Mouse (Mus musculus) urinary bladder, postnatal 25 days (tissue): ENCODE data around the gene Phf20.

Source experiments
- DNase-seq: peaks from one replicate; pipeline ENCODE4 v3.0.0; 2022; ENCODE audit warnings: low spot score

Gene Phf20

GRCm38 (mm10) chr2:156272553-156272952 lies 76.3 kb downstream of the Phf20 start:
- DNase-seq: no peak

- DNase-seq: peak; percentile 62
Measured at GRCm38 (mm10) chr2:156278226-156279017, 82.2 kb downstream of the Phf20 start.

- DNase-seq: no peak
Measured at GRCm38 (mm10) chr2:156281227-156281626, 85.0 kb downstream of the Phf20 start.

GRCm38 (mm10) chr2:156285161-156285560 lies 88.9 kb downstream of the Phf20 start:
- DNase-seq: no peak

GRCm38 (mm10) chr2:156286733-156287132 lies 90.5 kb downstream of the Phf20 start:
- no peak for DNase-seq

- no peak for DNase-seq
Measured at GRCm38 (mm10) chr2:156288222-156288621, 92.0 kb downstream of the Phf20 start.

GRCm38 (mm10) chr2:156289552-156290160 lies 93.4 kb downstream of the Phf20 start:
- no peak for DNase-seq

GRCm38 (mm10) chr2:156291998-156292397 lies 95.7 kb downstream of the Phf20 start:
- DNase-seq: no peak

- no peak for DNase-seq
Measured at GRCm38 (mm10) chr2:156295601-156296063, 99.4 kb downstream of the Phf20 start.

- no peak for DNase-seq
Measured at GRCm38 (mm10) chr2:156296190-156296589, 99.9 kb downstream of the Phf20 start.

- DNase-seq: no peak
Measured at GRCm38 (mm10) chr2:156297653-156298052, 101.4 kb downstream of the Phf20 start.

GRCm38 (mm10) chr2:156298458-156298857 lies 102.2 kb downstream of the Phf20 start:
- no peak for DNase-seq

GRCm38 (mm10) chr2:156302063-156302462 lies 105.8 kb downstream of the Phf20 start:
- no peak for DNase-seq

- no peak for DNase-seq
Measured at GRCm38 (mm10) chr2:156304351-156304750, 108.1 kb downstream of the Phf20 start.

- no peak for DNase-seq
Measured at GRCm38 (mm10) chr2:156305818-156306217, 109.6 kb downstream of the Phf20 start.

GRCm38 (mm10) chr2:156307261-156307660 lies 111.0 kb downstream of the Phf20 start:
- no peak for DNase-seq

GRCm38 (mm10) chr2:156309948-156310347 lies 113.7 kb downstream of the Phf20 start:
- DNase-seq: no peak

GRCm38 (mm10) chr2:156310455-156310854 lies 114.2 kb downstream of the Phf20 start:
- DNase-seq: no peak

- DNase-seq: no peak
Measured at GRCm38 (mm10) chr2:156310945-156311344, 114.7 kb downstream of the Phf20 start.

- DNase-seq: no peak
Measured at GRCm38 (mm10) chr2:156311441-156311840, 115.2 kb downstream of the Phf20 start.

GRCm38 (mm10) chr2:156311841-156312291 lies 115.6 kb downstream of the Phf20 start:
- DNase-seq: peak; percentile 60

GRCm38 (mm10) chr2:156312297-156312897 lies 116.1 kb downstream of the Phf20 start, which contains the start of the genes Cnbd2 and Scand1:
TSS of gene Cnbd2 (plus strand) at chr2:156312299.
TSS of gene Scand1 (minus strand) at chr2:156312704.
- peak; percentile 65 for DNase-seq

GRCm38 (mm10) chr2:156313153-156313552 lies 116.9 kb downstream of the Phf20 start:
- DNase-seq: no peak
